Mouse (Mus musculus) ovary, adult 18-20 months (tissue): ENCODE results near the gene Gclm.

ENCODE experiments used
- DNase-seq: peaks from one replicate; pipeline ENCODE4 v3.0.0; 2022; ENCODE audit warnings: low spot score, mixed read lengths

Gene Gclm

DNA sequence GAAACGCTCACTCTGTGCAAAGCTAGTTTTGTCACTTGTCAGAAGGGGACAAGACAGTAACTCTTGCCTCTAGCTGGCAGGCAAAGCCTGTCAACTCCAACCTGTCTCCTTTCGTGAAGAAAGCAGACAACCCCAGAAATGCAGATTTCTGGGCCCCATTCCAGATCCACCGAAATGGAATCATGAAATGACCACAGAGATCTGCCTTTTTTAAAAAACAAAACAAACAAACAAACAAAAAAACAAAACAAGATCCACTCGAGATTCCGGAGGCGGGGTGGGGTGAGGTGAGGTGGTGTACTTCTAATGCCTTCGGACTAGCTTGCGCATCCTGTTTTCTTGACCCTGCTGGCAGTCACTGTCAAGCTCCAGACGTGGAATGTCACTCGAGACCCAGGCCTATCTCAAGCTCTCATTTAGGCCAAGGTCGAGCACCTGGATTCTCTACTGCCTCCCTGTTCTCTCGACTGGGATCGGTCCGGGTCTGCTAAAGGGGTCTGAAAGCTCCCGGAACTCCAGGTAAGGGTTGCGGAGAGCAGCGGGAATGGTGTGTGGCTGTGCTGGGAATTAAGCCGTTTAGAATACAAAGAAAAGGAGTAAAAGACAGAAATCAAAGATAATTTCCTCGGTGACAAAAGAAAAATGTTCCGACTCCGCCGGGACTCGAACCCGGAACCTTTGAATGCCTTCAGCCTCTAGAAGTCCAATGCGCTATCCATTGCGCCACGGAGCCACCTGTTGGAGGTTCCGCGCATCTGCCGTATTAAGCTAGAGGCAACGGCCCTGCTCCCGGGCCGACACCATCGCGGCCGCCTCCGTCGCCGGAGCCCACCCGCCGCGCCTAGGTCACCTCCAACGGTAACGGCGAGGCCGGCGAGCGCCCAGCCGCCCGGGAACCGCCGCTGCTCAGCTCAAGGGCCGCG is 47.2 kb downstream of the Gclm start:
- DNase-seq = peak; percentile 80

DNA sequence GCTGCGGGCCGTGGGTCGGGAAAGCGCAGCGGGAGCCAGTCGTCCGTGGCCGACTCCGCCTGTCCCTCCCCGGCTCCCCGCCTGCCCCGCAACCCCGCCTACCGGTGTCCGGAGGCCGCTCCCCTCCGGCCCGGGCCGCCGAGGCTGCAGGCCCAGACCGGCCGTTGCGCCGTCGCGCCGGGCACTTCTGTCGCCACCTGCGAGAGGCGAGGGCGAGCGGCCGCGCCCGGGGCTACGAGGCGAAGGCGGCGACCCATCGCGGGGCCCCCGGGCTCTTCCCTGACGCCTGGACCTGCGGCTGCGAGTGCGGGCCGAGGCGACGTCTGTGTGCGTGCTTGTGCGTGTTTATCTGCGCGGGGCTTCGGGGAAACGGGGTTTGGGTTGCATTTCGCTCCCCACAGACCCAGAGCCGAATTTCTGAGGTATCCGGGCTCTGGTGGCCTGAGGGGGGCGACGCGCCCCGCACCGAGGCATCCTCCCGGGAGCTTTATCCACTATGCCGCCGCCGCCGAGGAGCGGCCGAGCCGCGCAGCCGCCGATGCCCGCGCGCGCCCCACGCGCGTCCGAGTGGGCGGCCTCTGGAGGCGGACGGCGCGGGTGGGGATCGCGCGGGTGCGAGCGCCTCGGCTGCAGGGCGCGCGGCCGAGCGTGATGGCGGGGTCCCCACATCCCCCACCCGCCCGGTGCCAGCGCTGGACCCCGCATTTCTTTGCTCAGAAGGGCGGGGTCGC is 48.0 kb downstream of the Gclm start:
- peak; percentile 84 for DNase-seq

DNA sequence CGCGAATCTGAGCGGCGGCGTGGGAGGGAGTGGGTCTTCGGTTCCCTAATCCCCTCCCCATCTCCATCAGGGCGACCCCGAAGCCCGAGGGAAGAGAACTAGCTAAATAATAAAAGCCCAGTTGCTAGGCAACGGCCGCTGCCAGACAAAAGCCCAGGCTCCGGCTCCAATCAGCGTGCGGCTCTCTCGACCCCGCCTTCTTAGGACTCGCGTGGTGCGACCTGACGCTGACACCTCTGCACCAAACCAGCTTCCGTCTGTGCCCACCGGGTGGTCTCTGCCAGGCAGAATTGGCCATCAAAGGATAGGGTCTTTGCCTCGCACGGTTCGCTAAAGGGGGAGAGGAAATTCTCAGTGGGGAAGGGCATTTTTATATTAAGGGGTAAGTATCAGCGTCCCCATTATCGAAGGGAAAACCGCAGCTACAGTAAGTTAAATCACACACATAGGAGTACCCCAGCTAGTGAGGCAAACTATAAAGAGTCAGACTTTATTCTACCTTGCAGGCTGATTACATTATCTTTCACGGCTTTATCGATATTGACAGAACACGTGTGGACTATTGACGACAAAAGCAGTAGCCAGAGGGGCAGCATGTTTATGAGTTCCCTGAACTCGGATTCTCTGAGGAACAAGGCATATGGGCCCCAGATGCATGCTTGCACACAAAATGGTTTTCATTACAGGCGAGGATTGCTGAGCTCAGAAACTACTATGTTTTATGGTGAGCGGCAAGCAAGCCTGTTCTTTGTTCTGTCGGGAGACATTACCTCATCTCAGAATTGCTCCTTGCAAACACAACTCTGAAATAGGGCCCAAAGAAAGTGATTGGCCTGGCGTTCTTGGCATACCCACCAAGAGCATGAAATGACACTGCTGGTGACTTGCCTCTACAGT is 48.8 kb downstream of the Gclm start, which contains the start of gene Bcar3:
Gene Bcar3 (plus strand): TSS at position 183 of the 897 bp plus-strand sequence.
- DNase-seq = peak; percentile 85

DNA sequence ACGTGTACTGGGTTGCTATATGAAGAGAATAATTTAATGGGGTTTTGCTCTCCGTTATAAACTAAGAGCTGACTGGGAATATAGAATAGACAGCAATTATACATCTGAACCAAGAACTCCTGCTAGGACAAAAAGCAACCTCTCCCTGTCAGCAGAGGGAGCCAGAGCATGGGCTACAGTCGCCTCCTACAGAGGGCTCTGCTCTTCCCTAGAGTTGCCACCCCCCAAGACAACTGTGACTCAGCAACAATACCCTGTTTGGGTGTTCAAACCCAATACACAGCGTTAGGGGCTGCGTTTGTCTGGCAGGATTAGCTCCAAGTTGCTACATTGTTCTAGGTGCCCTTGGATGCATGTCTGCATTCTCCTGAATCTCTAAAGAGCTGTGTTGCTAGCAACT is 50.2 kb downstream of the Gclm start:
- DNase-seq = peak; percentile 44

DNA sequence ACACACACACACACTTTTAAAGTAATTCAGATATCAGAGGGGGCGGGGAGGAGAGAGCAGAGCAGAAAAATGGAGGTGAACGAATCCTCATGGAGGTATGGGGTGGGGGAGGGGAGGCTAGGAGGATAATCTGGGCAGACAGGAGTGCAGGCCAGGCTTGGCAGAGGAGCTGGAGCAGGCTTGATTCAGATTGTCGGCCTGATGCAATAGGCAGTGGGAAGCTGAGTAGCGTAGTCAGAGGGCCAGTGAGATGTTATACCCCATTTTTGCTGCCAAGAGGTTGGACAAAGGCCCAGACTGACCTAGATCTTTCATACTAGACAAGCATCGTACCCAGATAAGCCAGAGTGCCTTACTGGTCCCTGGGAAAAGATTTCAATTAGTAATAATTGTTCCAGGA is 51.6 kb downstream of the Gclm start:
- DNase-seq = peak; percentile 40

GRCm38 (mm10) chr3:122300983-122301919 is 55.9 kb downstream of the Gclm start:
- peak; percentile 29 for DNase-seq

GRCm38 (mm10) chr3:122304560-122304959 is 59.2 kb downstream of the Gclm start:
- DNase-seq = no peak

GRCm38 (mm10) chr3:122307894-122308671 is 62.7 kb downstream of the Gclm start:
- DNase-seq = no peak

DNA sequence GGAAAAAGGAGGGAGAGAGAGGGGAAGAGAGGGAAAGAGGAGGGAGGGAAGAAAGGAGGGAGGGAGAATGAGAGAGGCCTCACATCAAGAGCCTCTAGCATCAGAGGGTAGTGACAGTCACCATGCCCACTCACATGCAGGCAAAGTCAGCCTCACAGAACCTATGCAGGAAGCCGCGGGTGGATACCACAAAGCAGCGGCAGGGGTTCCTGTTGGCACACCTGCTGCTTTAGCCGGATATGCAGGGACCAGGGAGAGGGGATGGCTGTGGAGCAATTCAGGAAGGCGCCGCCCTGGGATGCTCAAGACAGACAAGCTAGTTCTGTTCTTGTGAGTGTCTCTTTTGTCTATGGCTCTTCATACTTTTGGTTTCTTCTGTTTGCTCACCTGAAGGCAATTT is 63.6 kb downstream of the Gclm start:
- no peak for DNase-seq

GRCm38 (mm10) chr3:122312078-122312477 is 66.7 kb downstream of the Gclm start:
- peak; percentile 45 for DNase-seq

DNA sequence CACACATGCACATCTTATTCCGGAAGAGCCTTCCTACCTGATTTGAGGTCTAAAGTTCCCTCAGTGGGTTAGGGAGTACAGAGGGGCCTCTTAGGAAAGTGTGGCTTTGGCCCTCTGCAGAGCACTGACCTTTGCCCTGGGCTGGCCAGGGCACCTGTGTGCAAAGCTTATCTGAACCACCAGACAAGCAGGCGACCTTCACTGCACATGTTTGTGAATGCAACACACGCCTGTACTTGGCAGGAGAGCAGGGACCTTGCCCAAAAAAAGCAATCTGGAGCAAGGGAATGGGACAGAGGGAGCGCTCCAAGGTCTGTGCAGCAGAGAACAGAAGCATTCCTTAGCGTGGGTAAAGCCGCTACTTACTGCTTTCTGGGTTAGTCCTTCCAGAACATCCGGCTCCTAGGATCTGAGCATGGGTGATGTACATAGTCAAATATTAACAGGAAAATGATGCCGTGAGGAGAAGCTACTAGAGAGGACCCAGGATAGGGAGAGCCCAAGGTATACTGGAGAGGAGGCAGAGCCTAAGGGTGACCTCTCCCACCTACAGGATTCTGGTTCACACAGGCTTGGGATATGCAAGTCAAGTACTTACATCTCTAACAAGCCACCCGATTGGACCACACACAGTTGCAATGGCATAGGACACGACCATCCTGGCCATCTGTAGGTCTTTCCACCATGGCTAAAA is 67.7 kb downstream of the Gclm start:
- DNase-seq = peak; percentile 40

DNA sequence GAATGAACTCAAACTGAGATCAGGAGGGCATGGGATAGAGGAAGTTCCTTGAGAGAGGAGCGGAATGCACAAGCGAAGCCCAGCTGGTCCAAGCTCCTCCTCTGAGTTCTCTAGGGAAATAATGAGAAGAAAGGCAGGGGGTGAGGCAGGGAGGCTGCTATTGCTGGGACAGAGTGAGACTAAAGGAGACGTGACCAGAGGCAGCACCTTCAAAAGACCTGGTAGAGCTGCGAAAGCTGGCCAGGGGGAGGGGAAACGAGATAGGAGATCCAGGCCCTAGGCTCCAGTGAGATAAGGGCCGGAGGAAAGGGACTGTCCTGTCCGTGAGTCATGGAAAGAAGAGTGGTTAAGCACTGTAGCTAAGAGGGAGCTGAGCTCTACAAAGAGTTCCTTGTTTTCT is 68.6 kb downstream of the Gclm start:
- DNase-seq = no peak

- no peak for DNase-seq
Observed at GRCm38 (mm10) chr3:122316621-122317020, 71.3 kb downstream of the Gclm start.

DNA sequence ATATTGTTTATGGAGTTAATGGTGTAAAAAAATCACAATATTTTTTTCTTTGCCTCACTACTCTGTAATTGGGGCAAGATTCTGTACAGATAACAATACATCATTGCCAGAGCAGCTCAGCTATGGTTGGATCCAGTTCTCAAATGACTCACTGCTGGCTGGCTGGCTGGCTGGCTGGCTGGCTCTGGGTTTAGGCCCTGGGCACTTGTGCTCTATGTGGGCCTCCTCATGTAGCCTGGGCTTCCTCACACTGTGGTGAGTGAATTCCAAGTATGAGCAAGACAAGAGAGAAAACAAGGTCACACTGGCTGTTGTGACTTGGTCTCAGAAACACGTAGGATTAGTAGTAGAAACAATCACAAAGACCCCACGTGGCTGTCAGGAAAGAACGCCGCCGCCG is 72.0 kb downstream of the Gclm start:
- DNase-seq = no peak
